Mouse (Mus musculus) ES-Bruce4 (cell line): ENCODE measurements around the gene Pcif1. TPM values are rescaled to one million over a fixed set of nuclear protein-coding genes. Genes with fewer than 3 reads are reported as not detected.
A peak's percentile ranks its signal among the peaks of the same experiment; 100 is the strongest.
"Not testable (repeated sequence)": the region's sequence is repeated elsewhere in the genome, so short reads cannot be mapped to it uniquely, and the experiment has no call there.

Source experiments
- H3K27ac ChIP-seq: 2 replicates; pipeline ENCODE4 v1.5.1; 2012; ENCODE audit warnings: low read length, inconsistent platforms; ENCODE audit not compliant: insufficient read depth
- H3K27me3 ChIP-seq: 2 replicates; pipeline ENCODE4 v1.6.1; 2012; ENCODE audit warnings: mild to moderate bottlenecking, low read length, inconsistent platforms; ENCODE audit not compliant: control insufficient read depth, poor library complexity, insufficient read depth, severe bottlenecking
- H3K36me3 ChIP-seq: 2 replicates; pipeline ENCODE4 v1.6.1; 2012; ENCODE audit warnings: inconsistent platforms, mild to moderate bottlenecking, low read length, moderate library complexity; ENCODE audit not compliant: control insufficient read depth, poor library complexity, insufficient read depth, severe bottlenecking
- H3K4me1 ChIP-seq: one replicate; pipeline ENCODE4 v1.8.1; 2011; ENCODE audit warnings: low read length; ENCODE audit not compliant: control insufficient read depth, insufficient read depth
- H3K4me3 ChIP-seq: 2 replicates; pipeline ENCODE4 v1.5.1; 2011; ENCODE audit warnings: low read depth, mild to moderate bottlenecking, low read length
- H3K9ac ChIP-seq: 2 replicates; pipeline ENCODE4 v1.6.1; 2012; ENCODE audit warnings: low read depth, mild to moderate bottlenecking, inconsistent platforms; ENCODE audit not compliant: poor library complexity, severe bottlenecking
- H3K9me3 ChIP-seq: replicated peaks from 2 replicates; pipeline ENCODE4 v1.6.1; 2012; ENCODE audit warnings: mild to moderate bottlenecking, low read length, inconsistent platforms; ENCODE audit not compliant: control insufficient read depth, poor library complexity, insufficient read depth, severe bottlenecking
- CTCF ChIP-seq: IDR thresholded peaks from one replicate; pipeline ENCODE4 v1.8.1; 2011; ENCODE audit warnings: low read depth, low read length
- EP300 ChIP-seq: IDR thresholded peaks from 2 replicates; pipeline ENCODE4 v1.6.1; 2011; ENCODE audit warnings: low read depth, low read length; ENCODE audit not compliant: insufficient read depth
- POLR2A ChIP-seq: IDR thresholded peaks from one replicate; pipeline ENCODE4 v1.8.1; 2011; ENCODE audit warnings: low read length; ENCODE audit not compliant: insufficient read depth
- polyA plus RNA-seq: library from polyadenylated mRNA; stranded (reverse); fragments of >200 nt; gene quantifications from 2 replicates; pipeline ENCODE4 v1.2.4, GENCODE M21; 2011; ENCODE audit warnings: low read depth; ENCODE audit not compliant: missing spikeins, insufficient read depth, insufficient read length

Pcif1 gene
- polyA plus RNA-seq, 1 experiment: 30.2 TPM

- Histone ChIP-seq H3K27me3 (no peaks in the 10 kb centered on the region), H3K9me3 (no peaks in the 10 kb centered on the region), H3K36me3 (no peaks in the 10 kb centered on the region), H3K9ac (peak overlapping the region; percentile 30), H3K27ac (peak overlapping the region; percentile 91), H3K4me3 (peak overlapping the region; percentile 43), H3K4me1 (peaks cover 7% of the 10 kb centered on the region)
- peak; percentile 54; the same call in 1 of the 2 replicates for TF ChIP-seq EP300
- no peak for TF ChIP-seq CTCF
- peak; percentile 43 for TF ChIP-seq POLR2A
These were observed 4.8 kb upstream of the Pcif1 start for GRCm38 (mm10) chr2:164874239-164874769.

DNA sequence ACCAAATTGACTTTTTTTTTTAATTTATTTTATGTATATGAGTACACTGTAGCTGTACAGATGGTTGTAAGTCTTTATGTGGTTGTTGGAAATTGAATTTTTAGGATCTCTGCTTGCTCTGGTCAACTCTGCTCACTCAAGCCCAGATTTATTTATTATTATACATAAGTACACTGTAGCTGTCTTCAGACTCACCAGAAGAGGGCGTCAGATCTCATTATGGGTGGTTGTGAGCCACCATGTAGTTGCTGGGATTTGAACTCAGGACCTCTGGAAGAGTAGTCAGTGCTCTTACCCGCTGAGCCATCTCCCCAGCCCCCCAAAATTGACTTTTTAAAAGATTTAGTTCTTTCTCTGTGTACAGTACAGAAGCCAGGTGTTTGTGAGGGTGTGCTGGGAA is 3.5 kb upstream of the Pcif1 start:
- H3K36me3 ChIP-seq, H3K4me3 ChIP-seq, H3K9me3 ChIP-seq, H3K27me3 ChIP-seq, H3K4me1 ChIP-seq, H3K27ac ChIP-seq, H3K9ac ChIP-seq: not testable (repeated sequence)

GRCm38 (mm10) chr2:164877376-164878215 is 1.5 kb upstream of the Pcif1 start:
- Histone ChIP-seq H3K9ac (peak overlapping the region; percentile 96), H3K27ac (peak overlapping the region; percentile 63), H3K4me3 (peak overlapping the region; percentile 70)
- not testable (repeated sequence) for H3K9me3 ChIP-seq, H3K4me1 ChIP-seq, H3K36me3 ChIP-seq, H3K27me3 ChIP-seq

- Histone ChIP-seq H3K36me3 (no peaks in the 10 kb centered on the region), H3K4me3 (peak overlapping the region; percentile 70), H3K27ac (peak overlapping the region; percentile 55), H3K9ac (peak overlapping the region; percentile 96), H3K27me3 (no peaks in the 10 kb centered on the region), H3K9me3 (no peaks in the 10 kb centered on the region), H3K4me1 (peaks cover 2% of the 10 kb centered on the region)
- TF ChIP-seq POLR2A (peak; percentile 41), EP300 (no peak), CTCF (peak; percentile 1)
These were observed 436 bp upstream of the Pcif1 start for GRCm38 (mm10) chr2:164878509-164879227.

DNA sequence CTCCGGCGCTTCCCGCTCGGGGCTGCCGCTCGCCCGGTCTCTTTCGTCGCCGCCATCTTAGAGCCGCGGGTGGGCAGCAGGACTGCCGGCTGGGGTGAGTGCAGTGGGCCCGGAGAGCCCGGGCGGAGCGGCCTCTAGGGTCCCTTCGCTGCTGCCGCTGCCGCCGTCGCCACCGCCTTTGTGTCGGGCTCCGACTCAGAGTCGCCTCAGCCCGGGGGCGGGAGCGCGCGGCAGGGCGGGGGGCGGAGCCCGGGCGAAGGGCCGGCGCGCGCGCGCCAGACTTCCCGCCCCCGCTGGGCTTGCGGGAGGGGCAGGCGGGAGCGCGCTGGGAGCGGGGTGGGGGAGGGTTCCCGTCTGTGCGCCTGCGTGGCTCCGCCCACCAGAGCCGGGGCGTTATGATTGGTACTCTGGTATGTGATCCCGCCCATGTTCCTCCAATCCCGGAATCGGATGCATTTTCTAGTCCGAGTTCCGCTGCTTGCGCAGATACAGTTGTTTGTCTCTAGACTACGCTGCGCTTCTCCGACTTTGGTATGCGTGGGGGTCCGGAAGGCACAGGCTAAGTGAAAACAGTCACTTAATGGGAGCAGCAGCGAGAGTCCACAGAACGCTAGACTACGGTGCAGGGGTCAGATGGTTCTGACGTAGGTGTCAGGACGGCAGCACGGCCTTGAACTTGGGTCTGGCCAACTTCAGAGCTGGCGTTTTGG is 619 bp downstream of the Pcif1 start:
- Histone ChIP-seq H3K36me3 (no peaks in the 10 kb centered on the region), H3K27ac (peak overlapping the region; percentile 84), H3K27me3 (no peaks in the 10 kb centered on the region), H3K4me3 (peak overlapping the region; percentile 100), H3K9me3 (no peaks in the 10 kb centered on the region), H3K4me1 (peaks cover 2% of the 10 kb centered on the region), H3K9ac (peak overlapping the region; percentile 96)
- TF ChIP-seq CTCF (no peak), POLR2A (peak; percentile 83), EP300 (no peak)

DNA sequence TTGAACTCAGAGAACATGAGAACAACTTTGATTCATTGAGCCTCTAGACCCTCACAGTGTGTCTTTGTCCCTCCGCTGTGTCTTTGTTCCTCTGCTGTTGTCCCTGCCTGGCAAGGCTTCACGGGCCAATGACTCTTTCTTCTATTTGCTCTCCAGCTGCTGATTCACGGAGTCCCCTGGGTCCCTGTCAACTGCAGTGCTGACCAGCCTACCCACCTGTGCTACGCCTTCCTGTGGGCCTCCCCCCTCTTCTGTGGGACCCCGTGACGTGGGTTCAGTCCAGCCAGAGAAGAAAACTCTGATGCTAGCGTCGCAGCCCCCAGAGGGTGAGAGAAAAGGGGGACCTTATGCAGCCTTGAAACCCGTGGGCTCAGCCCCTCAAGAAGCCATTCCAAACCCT is 3.5 kb downstream of the Pcif1 start:
- Histone ChIP-seq H3K36me3 (peaks cover 15% of the 10 kb centered on the region), H3K9me3 (no peaks in the 10 kb centered on the region), H3K9ac (no peak overlapping the region), H3K4me3 (no peak overlapping the region), H3K27ac (no peak overlapping the region), H3K27me3 (no peaks in the 10 kb centered on the region), H3K4me1 (no peaks in the 10 kb centered on the region)
- no peak for TF ChIP-seq POLR2A
- TF ChIP-seq EP300: no peak
- no peak for TF ChIP-seq CTCF
